Comparison of ENCODE assay signal across 9 mouse cellular contexts in the genomic region with DNA sequence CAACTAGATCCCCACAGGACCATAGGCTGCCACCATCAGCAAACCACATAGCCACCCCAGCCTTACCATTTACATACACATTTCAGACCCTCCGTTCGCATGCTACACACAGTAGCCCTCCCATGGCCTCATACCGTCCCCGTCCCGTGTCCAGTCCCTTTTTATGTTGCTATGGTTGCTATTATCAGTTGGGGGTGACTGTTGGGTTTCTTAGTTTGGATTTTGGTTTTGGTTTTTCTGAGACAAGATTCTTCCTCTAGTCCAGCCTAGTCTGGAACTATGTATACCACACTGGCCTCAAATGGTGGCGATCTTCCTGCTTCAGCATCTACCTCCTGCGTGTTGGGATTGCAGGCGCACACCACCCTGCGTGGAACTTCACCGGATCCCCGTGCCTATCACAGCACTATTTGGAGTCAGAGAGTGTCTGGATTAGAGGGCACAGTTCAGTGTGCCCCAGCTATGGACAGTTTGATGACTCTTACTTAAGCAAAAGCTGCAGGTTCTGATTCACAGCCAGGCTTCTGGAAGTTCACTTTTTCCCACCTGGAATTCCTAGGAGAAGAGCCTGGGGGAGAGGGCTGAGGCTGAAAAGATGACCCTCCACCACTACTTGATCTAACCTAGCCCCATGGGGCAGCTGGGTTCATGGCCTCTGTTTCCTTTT. TPM values are rescaled to one million over a fixed set of nuclear protein-coding genes. Genes with fewer than 3 reads are reported as not detected.
DNase-seq lines count a peak whose midpoint lies in the region; ATAC-seq and TF ChIP-seq lines count a peak whose summit lies in the region.
"Had no signal": no experiment of that assay in that cellular context is flagged by ENCODE, and none has a peak within 500 bp of the region (broad histone marks: within the 10 kb centered on the region; RNA-seq: fewer than 3 reads in every experiment).

No protein-coding gene starts in this region.

- H3K36me3 ChIP-seq in heart, embryonic 16.5 days (ENCODE audit: control insufficient read depth, insufficient read depth), result no peaks in the 10 kb centered on the region
- no peaks in the 10 kb centered on the region for H3K36me3 ChIP-seq in midbrain, embryonic 11.5 days (ENCODE audit: control insufficient read depth, insufficient read depth, low read length)
- H3K36me3 ChIP-seq in midbrain, embryonic 10.5 days, result no peaks in the 10 kb centered on the region

- no peak for TF ChIP-seq POLR2A in olfactory bulb, adult 2 months (IDR thresholded peaks at IDR 0.05; ENCODE audit: insufficient read depth, low read depth, low read length)

- no peak overlapping the region for H3K27ac ChIP-seq in heart, embryonic 16.5 days (ENCODE audit: low read length)
- H3K27ac ChIP-seq in midbrain, embryonic 11.5 days (ENCODE audit: low read depth, low read length), result no peak overlapping the region
- no peak overlapping the region for H3K27ac ChIP-seq in midbrain, embryonic 10.5 days (replicated peaks)
- H3K27ac ChIP-seq in olfactory bulb, adult 2 months (ENCODE audit: insufficient read depth, low read depth, low read length), result 0 out of 2 replicates have a peak overlapping the region, but pooled peaks have one; percentile 3
- H3K27ac ChIP-seq: liver, embryonic 14.5 days had no signal

- ATAC-seq in heart, embryonic 16.5 days (replicated peaks; ENCODE audit: extremely low read depth, insufficient read depth, low FRiP score), result no peak
- ATAC-seq in midbrain, embryonic 11.5 days (ENCODE audit: low FRiP score), result no peak

- peak overlapping the region; percentile 4 for H3K4me3 ChIP-seq in heart, embryonic 16.5 days (ENCODE audit: low read length)
- no peak overlapping the region for H3K4me3 ChIP-seq in midbrain, embryonic 11.5 days (ENCODE audit: low read depth, low read length)
- H3K4me3 ChIP-seq in midbrain, embryonic 10.5 days, result no peak overlapping the region
- H3K4me3 ChIP-seq in olfactory bulb, adult 2 months (ENCODE audit: insufficient read depth, low read depth, low read length), result no peak overlapping the region

- peak overlapping the region; percentile 38; the same call in 1 of the 2 replicates for H3K4me2 ChIP-seq in heart, embryonic 16.5 days (ENCODE audit: low read depth, low read length)
- H3K4me2 ChIP-seq in midbrain, embryonic 11.5 days, result no peak overlapping the region

- H3K9me3 ChIP-seq in heart, embryonic 16.5 days (replicated peaks; ENCODE audit: control insufficient read depth, low read length), result no peaks in the 10 kb centered on the region
- H3K9me3 ChIP-seq in midbrain, embryonic 11.5 days (ENCODE audit: control insufficient read depth, low read length), result no peaks in the 10 kb centered on the region
- H3K9me3 ChIP-seq in midbrain, embryonic 10.5 days (replicated peaks), result no peaks in the 10 kb centered on the region

- no peak for TF ChIP-seq CTCF in olfactory bulb, adult 2 months (IDR thresholded peaks at IDR 0.05; ENCODE audit: insufficient read depth, low read depth, low read length)

- H3K9ac ChIP-seq in heart, embryonic 16.5 days (ENCODE audit: low read length), result peak overlapping the region; percentile 21; the same call in 1 of the 2 replicates
- no peak overlapping the region for H3K9ac ChIP-seq in midbrain, embryonic 11.5 days (ENCODE audit: low read length)
- H3K9ac ChIP-seq: liver, embryonic 14.5 days had no signal

- H3K4me1 ChIP-seq in heart, embryonic 16.5 days (ENCODE audit: control insufficient read depth, insufficient read depth, low read length), result peaks cover 48% of the 10 kb centered on the region
- H3K4me1 ChIP-seq in midbrain, embryonic 11.5 days (ENCODE audit: control insufficient read depth, insufficient read depth, low read length), result no peaks in the 10 kb centered on the region
- H3K4me1 ChIP-seq in midbrain, embryonic 10.5 days, result peaks cover 2% of the 10 kb centered on the region; the same call in 1 of the 2 replicates
- H3K4me1 ChIP-seq in olfactory bulb, adult 2 months (ENCODE audit: control insufficient read depth, insufficient read depth, low read length), result peaks cover 54% of the 10 kb centered on the region

- peaks cover 64% of the 10 kb centered on the region for H3K27me3 ChIP-seq in heart, embryonic 16.5 days (ENCODE audit: control insufficient read depth, insufficient read depth, low read length)
- H3K27me3 ChIP-seq in midbrain, embryonic 11.5 days (ENCODE audit: control insufficient read depth, insufficient read depth, low read length), result peaks cover 98% of the 10 kb centered on the region
- peaks cover 100% of the 10 kb centered on the region for H3K27me3 ChIP-seq in midbrain, embryonic 10.5 days (ENCODE audit: low read depth, poor library complexity, severe bottlenecking)

- peak; percentile 44 for DNase-seq in cerebellum, adult 11-12 months
- no peak for DNase-seq in cerebellum, adult 11 months
- DNase-seq in heart, adult 11 months, result no peak
- DNase-seq in midbrain, embryonic 11.5 days (ENCODE audit: low spot score, missing footprints), result peak; percentile 93
- no peak for DNase-seq in midbrain, embryonic 10.5 days (ENCODE audit: low spot score)
- DNase-seq in adrenal gland, adult 8-10 months, result no peak

- WGBS in heart, embryonic 16.5 days, result 22% methylated on average over 11 of the region's 11 CpGs
- WGBS in midbrain, embryonic 11.5 days, result 3% methylated on average over 11 of the region's 11 CpGs
- 3% methylated on average over 11 of the region's 11 CpGs for WGBS in midbrain, embryonic 10.5 days
- 76% methylated on average over 11 of the region's 11 CpGs for WGBS in olfactory bulb, adult 2 months

RNA-seq across cellular contexts. Expression of a gene that starts 13.2 kb away (rescaled TPM):
- polyA plus RNA-seq in heart, embryonic 16.5 days (2015; fragmentation: Nextera tagmentation; extraction: Ambion mirVana), result 12.7 and 15.9 TPM in 2 replicates
- 2.2 and 2.5 TPM in 2 replicates for polyA plus RNA-seq in midbrain, embryonic 11.5 days (2014; fragmentation: Nextera tagmentation; extraction: Ambion mirVana)
- 0.49 and 1.2 TPM in 2 replicates for polyA plus RNA-seq in midbrain, embryonic 10.5 days (2016; fragmentation: Nextera tagmentation; extraction: Ambion mirVana)
- not detected in 2 replicates for polyA plus RNA-seq in olfactory bulb, adult 2 months (2012; ENCODE audit: insufficient read depth, insufficient read length, low replicate concordance, missing spikeins)
- total RNA-seq in adrenal gland, adult 8-10 months (2022), result 100 to 1,000 TPM in 3 of 4 experiments, 10 to 100 TPM in 1; 99.6 to 150 (median 117) TPM

RNA-seq across cellular contexts. Expression of a gene that starts 35.7 kb away (rescaled TPM):
- 6.6 and 6.8 TPM in 2 replicates for polyA plus RNA-seq in heart, embryonic 16.5 days (2015; fragmentation: Nextera tagmentation; extraction: Ambion mirVana)
- 3.9 and 4.6 TPM in 2 replicates for polyA plus RNA-seq in midbrain, embryonic 11.5 days (2014; fragmentation: Nextera tagmentation; extraction: Ambion mirVana)
- polyA plus RNA-seq in midbrain, embryonic 10.5 days (2016; fragmentation: Nextera tagmentation; extraction: Ambion mirVana), result 2.9 and 5.3 TPM in 2 replicates
- polyA plus RNA-seq in olfactory bulb, adult 2 months (2012; ENCODE audit: insufficient read depth, insufficient read length, low replicate concordance, missing spikeins), result not detected in 2 replicates
- total RNA-seq in adrenal gland, adult 8-10 months (2022), result 10 to 100 TPM; 11.2 to 14.9 (median 12.5) TPM

RNA-seq across cellular contexts. Expression of a gene that starts 44.4 kb away (rescaled TPM):
- polyA plus RNA-seq in heart, embryonic 16.5 days (2015; fragmentation: Nextera tagmentation; extraction: Ambion mirVana), result 47.7 and 48.3 TPM in 2 replicates
- polyA plus RNA-seq in midbrain, embryonic 11.5 days (2014; fragmentation: Nextera tagmentation; extraction: Ambion mirVana), result 37.3 and 37.8 TPM in 2 replicates
- 46.3 and 47.2 TPM in 2 replicates for polyA plus RNA-seq in midbrain, embryonic 10.5 days (2016; fragmentation: Nextera tagmentation; extraction: Ambion mirVana)
- polyA plus RNA-seq in olfactory bulb, adult 2 months (2012; ENCODE audit: insufficient read depth, insufficient read length, low replicate concordance, missing spikeins), result not detected in 2 replicates
- 10 to 100 TPM; 63.6 to 68.4 (median 66.2) TPM for total RNA-seq in adrenal gland, adult 8-10 months (2022)

RNA-seq across cellular contexts. Expression of a gene that starts 53.5 kb away (rescaled TPM):
- polyA plus RNA-seq in heart, embryonic 16.5 days (2015; fragmentation: Nextera tagmentation; extraction: Ambion mirVana), result 128 and 131 TPM in 2 replicates
- polyA plus RNA-seq in midbrain, embryonic 11.5 days (2014; fragmentation: Nextera tagmentation; extraction: Ambion mirVana), result 87.7 and 100 TPM in 2 replicates
- 124 and 131 TPM in 2 replicates for polyA plus RNA-seq in midbrain, embryonic 10.5 days (2016; fragmentation: Nextera tagmentation; extraction: Ambion mirVana)
- not detected in 2 replicates for polyA plus RNA-seq in olfactory bulb, adult 2 months (2012; ENCODE audit: insufficient read depth, insufficient read length, low replicate concordance, missing spikeins)
- total RNA-seq in adrenal gland, adult 8-10 months (2022), result 100 to 1,000 TPM; 107 to 125 (median 111) TPM

RNA-seq across cellular contexts. Expression of a gene that starts 59.8 kb away (rescaled TPM):
- polyA plus RNA-seq in heart, embryonic 16.5 days (2015; fragmentation: Nextera tagmentation; extraction: Ambion mirVana), result 630 and 641 TPM in 2 replicates
- polyA plus RNA-seq in midbrain, embryonic 11.5 days (2014; fragmentation: Nextera tagmentation; extraction: Ambion mirVana), result 708 and 747 TPM in 2 replicates
- 723 and 798 TPM in 2 replicates for polyA plus RNA-seq in midbrain, embryonic 10.5 days (2016; fragmentation: Nextera tagmentation; extraction: Ambion mirVana)
- 225 TPM in 1 of 2 replicates, not detected in the other for polyA plus RNA-seq in olfactory bulb, adult 2 months (2012; ENCODE audit: insufficient read depth, insufficient read length, low replicate concordance, missing spikeins)
- 100 to 1,000 TPM; 629 to 719 (median 673) TPM for total RNA-seq in adrenal gland, adult 8-10 months (2022)

Comparison
In these comparisons a context has a peak if more than half of its experiments do, and no peak if none do; other contexts are left out.
1. DNase-seq: peak in cerebellum, adult 11-12 months (single experiment) and midbrain, embryonic 11.5 days (single experiment); none in cerebellum, adult 11 months (single experiment), heart, adult 11 months (single experiment), midbrain, embryonic 10.5 days (single experiment) and adrenal gland, adult 8-10 months (single experiment).
2. RNA of a gene that starts 44.4 kb away (polyA plus RNA-seq): 47.7 to 48.3 TPM in heart, embryonic 16.5 days, 46.3 to 47.2 TPM in midbrain, embryonic 10.5 days and 37.3 to 37.8 TPM in midbrain, embryonic 11.5 days; not detected in olfactory bulb, adult 2 months; every median in the first group is over 10 times any median in the second.